Mouse (Mus musculus): ENCODE results near the gene Uvrag. TPM values are rescaled to one million over a fixed set of nuclear protein-coding genes. Genes with fewer than 3 reads are reported as not detected.

The Uvrag gene
- total RNA-seq, 2 experiments from 2014 or later = 10.5 to 15.6 TPM

DNA sequence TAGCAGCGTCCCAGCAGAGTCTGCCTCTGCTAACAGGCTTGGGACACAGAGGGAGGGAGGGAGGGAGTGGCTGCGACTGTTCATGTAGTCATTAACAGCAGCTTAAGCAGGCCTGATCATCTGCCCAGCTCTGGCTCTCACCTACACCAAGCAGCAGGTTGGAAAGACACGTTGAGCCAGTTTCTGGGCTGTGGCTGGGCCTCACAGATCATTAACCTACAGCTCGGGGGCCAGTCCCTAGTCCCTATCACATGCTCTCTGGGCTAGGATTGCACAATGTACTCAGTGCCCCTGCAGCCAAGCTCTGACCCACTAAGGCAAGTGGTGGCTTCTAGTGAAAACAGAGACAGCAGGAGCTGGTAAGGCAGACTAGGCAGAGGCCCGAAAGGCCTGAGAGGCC, 27.0 kb upstream of the Uvrag start:
- no peak for ATAC-seq (replicated peaks; ENCODE audit: low FRiP score, poor library complexity, severe bottlenecking)

DNA sequence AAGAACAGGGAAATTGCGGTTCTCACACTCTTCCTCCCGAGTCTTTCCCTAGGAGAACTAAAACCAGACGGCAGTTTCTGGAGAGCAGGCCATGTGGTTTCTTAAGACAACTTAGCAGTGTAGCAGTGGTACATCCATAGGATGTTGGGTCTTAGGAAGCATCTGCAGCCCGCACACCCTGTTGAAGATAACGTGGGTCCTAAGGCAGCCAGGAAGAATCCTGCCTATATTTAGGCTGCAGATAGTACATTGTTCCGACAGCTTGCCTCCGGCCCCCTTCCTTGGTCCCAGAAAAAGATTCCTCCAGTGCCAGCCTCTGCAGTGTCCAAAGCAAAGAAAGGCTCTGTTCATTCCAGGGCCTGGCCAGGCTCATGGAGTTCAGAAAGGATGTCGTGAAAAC, 25.2 kb upstream of the Uvrag start:
- no peak for ATAC-seq (replicated peaks; ENCODE audit: low FRiP score, poor library complexity, severe bottlenecking)

DNA sequence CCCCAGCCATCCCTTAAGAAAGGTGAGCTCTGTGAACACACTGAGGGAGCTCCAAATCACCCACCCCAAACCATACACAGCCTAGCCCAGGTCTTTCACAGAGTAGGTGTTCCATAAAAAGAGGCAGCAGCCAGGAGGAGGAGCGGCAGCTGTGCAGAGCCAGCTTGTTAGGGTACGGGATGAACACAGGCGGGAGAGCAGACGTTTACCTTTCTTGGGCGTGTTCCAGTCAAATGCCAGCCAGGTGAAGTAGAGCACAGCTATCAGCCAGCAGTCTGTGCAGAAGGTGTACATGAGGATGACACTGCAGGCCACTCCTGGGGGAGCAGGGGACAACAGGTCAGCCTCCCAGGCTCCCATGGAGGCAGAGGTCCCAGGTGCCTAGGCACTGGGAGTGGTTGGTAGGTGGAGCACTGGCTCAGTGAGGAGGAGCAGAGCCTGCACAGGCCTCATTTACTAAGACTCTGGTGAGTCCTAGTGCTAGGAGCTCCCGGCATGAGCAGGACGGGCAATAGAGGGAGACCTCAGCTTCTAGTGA, 24.0 kb upstream of the Uvrag start:
- ATAC-seq (replicated peaks; ENCODE audit: low FRiP score, poor library complexity, severe bottlenecking) = no peak

DNA sequence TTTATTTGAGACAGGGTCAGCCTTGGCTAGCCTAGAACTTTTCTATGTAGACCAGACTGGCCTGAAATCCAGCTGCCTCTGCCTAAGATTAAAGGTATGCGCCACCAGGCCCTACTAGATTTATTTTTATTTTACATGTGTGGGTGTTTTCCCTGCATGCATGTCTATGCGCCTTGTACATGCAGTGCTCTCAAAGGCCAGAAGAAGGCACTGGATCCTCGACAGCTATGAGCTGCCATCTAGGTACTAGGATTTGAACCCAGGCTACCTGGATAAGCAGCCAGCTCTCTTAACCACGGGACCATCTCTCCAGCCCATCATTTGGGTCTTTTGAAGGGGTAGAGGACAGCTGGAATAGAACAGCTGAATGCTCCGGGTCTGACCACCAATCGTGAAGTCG, 21.5 kb upstream of the Uvrag start:
- no peak for ATAC-seq (replicated peaks; ENCODE audit: low FRiP score, poor library complexity, severe bottlenecking)

DNA sequence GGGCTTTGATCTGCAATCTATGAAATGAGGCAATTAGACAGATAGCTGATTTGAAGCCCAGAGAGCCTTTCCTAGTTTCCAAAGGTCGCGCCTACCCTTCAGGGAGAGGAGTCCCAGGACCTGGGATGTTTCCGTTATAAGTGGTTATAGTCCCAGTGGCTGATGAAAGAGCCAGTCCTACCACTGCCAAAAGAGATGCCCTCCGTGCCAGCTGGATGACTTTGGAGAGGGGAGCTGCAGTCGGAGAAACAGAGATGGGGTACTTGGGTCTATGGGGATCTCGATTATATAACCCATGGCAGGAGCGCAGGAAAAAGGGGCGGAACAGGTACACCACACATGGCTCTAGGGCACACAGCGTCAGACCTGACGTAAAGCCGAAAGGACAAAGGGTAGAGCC, 21.0 kb upstream of the Uvrag start:
- no peak for ATAC-seq (replicated peaks; ENCODE audit: low FRiP score, poor library complexity, severe bottlenecking)

DNA sequence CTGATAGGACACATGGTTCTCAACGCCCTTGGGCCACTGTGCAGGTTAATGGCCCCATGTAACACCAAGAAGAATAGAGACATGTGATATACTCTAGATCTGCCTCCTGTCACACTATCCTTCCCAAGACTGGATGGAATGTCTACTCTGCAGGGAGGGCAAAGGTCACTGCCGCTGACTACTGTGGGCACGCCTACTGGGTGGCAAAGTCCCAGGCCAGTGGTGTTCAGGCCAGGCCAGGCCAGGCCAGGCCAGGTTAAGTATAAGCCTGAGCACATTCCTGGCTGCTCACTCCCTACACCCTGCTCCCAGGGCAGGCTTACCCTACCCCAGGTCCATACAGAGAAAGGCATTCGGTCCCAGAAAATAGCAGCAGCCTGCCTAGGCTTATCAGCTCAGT, 20.6 kb upstream of the Uvrag start:
- ATAC-seq (replicated peaks; ENCODE audit: low FRiP score, poor library complexity, severe bottlenecking) = no peak

DNA sequence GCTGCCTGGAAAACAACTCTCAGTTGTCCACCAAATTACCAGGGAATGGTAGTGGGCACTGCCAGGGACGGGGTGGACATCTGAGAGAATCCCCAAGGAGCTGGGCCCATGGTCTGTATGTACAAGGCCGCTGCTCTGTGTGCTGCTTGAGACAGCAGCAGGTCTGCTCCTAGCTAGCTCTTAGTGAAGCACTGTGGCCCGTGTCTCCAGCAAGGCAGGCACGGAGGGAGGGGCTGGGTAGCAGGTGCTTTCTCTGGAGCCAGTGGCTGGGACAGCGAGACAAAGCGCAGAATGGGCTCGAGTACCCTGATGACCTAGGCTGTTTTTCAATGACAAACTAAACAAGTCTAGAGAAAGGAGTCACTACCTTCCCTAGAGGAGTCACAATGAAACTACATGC, 20.1 kb upstream of the Uvrag start:
- ATAC-seq (replicated peaks; ENCODE audit: low FRiP score, poor library complexity, severe bottlenecking) = no peak

DNA sequence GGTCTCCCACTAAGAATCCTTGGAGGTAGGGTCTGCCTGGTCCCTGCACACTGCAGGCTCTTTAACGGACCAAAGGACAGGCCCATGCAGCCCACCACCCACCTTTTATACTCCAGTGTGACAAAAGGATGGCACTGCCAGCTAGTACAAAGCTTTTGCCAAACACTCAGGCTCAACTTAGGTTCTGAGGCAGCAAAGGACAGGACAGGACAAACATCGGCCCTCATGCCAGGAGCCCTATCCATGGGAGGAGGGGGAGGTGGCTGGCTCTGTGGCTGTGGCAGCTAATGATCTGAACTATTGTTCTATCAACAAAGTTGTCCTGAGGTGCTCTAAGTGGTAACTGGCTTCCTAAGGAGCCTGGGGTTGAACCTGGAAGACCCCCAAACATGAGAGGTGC, 18.5 kb upstream of the Uvrag start:
- no peak for ATAC-seq (replicated peaks; ENCODE audit: low FRiP score, poor library complexity, severe bottlenecking)

DNA sequence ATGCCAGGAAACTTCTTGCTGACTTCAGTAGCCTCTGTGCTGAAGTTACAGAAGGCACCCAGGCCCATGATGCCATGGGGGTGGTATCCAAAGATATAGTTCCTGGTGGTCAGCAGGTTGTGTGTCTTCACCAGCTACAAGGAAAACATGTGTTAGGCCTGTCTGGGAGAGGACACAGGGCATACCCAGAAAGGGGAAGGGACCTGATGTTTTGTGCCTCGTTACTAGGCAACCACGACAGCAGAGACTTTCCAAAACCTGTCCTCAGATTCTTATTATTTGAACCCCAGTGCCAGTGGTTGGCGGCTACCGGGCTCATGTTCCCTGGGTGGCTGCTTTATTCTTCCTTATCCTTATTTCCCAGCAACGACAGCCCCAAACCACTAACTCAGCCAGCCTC, 18.0 kb upstream of the Uvrag start:
- ATAC-seq (replicated peaks; ENCODE audit: low FRiP score, poor library complexity, severe bottlenecking) = no peak

DNA sequence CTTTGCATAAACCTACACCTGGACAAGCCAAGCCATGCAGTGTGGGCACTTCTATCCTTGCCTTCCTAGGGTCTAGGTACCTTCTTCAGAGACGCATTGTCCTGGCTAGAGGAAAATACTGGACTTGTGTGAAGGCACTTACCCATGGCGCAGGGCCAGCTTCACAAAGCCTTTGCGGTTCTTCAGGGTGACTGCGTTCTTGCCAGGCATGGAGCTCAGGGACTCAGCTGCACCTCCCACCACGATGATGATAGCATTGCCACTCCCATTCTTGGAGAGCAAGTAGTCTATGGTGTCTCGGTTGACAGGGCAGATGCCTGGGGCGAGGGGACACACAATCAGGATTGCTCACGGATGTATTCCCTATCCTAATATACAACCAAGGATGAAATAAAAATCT, 17.1 kb upstream of the Uvrag start:
- ATAC-seq (replicated peaks; ENCODE audit: low FRiP score, poor library complexity, severe bottlenecking) = no peak

DNA sequence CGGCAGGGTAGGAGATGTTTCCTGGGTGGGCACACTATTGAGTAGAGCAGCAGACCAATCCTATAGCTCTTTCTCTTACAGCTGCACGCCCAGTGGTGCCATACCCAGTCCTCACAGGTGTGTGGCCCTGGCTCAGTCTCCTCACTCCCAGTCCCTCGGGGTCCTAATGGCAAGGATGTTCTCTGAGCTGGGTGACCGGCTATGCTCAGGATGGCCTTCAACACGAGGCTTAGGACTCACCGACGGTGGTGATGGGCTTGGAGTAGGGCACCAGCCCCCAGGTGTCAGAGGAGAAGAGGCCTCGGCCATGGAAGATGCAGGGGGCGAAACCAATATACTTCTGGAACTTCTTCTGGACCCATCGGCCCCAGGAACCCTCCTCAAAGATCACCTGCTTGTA, 15.8 kb upstream of the Uvrag start:
- no peak for ATAC-seq (replicated peaks; ENCODE audit: low FRiP score, poor library complexity, severe bottlenecking)

DNA sequence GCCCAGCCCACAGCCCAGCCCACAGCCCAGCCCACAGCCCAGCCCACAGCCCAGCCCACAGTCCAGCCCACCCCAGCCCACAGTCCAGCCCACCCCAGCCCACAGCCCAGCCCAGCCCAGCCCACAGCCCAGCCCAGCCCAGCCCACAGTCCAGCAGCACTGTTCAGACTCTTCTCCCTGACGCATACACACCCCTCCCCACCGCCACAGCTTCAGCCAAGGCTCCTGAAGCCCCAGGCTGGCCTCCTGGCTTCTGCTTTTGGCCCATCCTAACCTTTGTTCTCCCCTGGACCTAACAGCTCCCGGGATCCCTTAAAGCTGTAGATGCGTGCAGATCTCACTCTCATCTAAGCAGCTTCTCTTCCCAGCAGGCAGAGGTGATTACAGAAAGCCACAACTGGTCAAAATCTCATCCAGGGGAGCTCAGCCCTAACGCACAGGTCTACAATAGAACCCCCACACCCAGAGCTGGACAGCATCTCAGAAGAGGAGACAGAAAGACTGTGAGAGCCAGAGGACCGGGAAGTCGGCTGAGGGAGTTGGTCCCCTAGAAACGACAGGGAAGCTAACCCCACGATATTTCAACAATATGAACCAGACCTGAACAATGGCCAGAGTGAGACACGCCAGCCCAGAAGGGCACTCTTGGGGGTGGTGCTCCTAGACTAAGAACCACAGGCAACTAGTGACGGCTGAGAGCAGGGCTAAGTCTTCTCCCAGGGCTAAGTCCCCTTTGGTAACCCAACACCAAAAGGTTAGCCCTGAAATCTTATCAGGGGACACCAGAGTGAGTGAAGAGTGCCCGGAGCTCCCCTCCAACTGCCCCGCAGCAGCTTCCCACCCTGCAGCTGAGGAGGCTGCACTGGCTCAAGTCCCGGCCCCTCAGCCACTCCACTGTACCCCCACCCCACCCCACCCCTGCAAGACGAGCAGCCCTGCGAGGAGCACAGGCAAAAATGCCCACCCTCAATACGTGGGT, 14.7 kb upstream of the Uvrag start:
- no peak for ATAC-seq (replicated peaks; ENCODE audit: low FRiP score, poor library complexity, severe bottlenecking)

DNA sequence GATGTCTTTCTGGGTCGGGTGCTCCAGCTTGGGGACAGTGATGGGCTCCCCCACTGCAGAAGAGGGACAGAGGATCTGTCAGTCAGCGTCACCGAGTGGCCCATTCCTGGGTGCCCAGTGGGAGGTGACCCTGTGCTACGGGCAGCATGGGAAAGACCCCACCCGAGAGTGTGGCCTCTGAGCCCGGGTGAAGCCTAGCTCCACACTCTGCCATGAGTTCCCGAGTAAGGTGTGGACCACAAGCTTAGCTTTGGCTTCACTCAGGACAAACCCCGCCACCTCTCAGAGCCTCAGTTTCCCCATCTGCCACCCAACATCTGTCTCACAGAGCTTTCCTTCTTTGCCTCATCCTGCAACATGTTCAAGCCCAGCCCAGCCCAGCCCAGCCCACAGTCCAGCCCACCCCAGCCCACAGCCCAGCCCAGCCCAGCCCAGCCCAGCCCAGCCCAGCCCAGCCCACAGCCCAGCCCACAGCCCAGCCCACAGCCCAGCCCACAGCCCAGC, 13.8 kb upstream of the Uvrag start:
- ATAC-seq (replicated peaks; ENCODE audit: low FRiP score, poor library complexity, severe bottlenecking) = no peak

DNA sequence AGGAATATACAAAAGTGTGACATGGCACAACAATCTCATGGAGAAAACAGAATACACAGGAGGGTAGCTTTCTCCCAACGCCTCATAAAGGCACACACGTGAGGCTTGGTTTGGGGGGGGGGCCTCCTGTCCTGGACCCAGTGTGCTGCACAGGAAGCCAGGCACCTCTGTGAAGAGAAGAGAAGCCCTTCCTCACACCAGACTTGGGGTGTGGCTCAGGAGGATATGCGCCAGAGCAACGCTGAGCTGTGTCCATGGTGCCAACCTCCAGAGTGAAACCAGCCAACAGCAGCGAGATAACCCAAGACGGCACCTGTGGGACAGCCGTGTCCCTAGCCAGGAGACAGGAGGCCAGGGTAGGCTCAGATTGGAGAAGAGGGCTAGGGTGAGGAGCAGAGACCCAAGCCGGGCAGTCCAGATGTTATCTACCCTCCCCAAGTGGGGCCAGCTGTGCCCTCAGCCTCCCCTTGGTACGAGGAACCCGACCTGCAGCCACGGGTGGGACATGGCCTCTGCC, 12.8 kb upstream of the Uvrag start:
- no peak for ATAC-seq (replicated peaks; ENCODE audit: low FRiP score, poor library complexity, severe bottlenecking)

DNA sequence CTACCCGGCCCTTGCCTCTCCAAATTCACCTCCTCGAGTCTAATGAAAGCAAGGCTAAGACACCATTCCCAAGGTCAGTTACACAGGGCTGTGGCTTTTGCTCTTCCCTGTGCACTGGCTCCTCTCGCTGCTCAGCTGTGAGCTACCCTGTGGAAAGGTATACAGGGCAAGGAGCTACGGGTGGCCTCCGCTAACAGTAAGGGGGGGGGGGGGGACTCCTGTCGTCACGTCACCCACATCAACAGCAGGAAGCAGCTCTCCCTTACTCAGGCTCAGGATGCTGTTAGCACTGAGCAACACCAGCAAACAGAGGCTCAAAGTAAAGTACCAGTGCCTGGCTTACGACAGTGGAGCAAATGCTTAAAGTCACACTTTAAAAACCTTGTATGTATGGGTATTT, 11.8 kb upstream of the Uvrag start:
- ATAC-seq (replicated peaks; ENCODE audit: low FRiP score, poor library complexity, severe bottlenecking) = no peak

DNA sequence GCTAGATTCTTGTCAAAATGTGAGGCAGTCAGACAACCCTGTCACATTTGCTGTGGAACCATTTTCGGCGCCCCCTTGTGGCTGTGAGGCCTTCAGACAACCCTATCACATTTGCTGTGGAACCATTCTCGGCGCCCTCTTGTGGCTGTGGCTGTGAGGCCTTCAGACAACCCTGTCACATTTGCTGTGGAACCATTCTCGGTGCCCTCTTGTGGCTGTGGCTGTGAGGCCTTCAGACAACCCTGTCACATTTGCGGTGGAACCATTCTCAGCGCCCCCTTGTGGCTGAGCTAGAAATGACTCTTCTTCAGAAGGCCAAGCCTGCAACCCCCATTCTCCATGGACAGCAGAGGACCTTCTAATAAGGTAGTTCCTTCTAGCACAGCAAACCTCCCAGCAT, 10.4 kb upstream of the Uvrag start:
- peak; percentile 95 for ATAC-seq (replicated peaks; ENCODE audit: low FRiP score, poor library complexity, severe bottlenecking)

DNA sequence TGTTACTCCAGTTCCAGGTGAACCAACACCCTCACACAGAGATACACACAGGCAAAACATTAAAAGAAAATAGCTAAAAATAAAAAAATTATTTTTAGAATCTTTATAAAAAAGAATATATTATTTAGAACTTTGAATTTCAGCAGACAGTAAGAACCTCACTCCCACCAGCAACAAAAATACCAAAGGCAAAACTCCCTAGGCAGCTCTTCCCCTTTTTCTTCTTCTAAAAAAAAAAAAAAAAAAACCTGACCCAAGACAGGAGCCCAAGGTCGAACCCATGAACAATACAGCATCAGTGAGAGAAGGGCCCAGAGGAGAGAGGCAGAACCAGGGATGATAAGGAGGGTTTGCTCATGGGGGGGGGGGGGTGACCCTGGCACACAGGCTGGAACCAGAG, 8.1 kb upstream of the Uvrag start:
- no peak for ATAC-seq (replicated peaks; ENCODE audit: low FRiP score, poor library complexity, severe bottlenecking)

DNA sequence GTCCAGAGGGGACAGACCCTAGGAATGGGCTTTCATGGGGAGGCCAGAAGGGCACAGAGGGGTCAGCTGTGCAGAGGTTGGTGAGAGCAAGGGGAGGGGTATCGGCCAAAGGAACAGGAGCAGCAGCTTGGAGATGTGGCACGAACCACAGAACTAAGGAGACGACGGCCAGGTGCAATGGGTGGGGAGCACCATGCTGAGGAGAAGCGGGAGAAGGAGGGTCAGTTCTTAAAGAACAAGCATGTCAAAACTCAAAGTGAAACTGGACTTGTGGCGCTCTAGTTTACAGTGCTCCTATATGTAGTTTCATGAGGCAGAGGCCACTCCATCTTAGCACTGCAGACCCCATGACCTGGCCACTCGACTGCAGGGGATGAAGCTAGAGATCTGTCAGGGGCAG, 6.6 kb upstream of the Uvrag start:
- no peak for ATAC-seq (replicated peaks; ENCODE audit: low FRiP score, poor library complexity, severe bottlenecking)

DNA sequence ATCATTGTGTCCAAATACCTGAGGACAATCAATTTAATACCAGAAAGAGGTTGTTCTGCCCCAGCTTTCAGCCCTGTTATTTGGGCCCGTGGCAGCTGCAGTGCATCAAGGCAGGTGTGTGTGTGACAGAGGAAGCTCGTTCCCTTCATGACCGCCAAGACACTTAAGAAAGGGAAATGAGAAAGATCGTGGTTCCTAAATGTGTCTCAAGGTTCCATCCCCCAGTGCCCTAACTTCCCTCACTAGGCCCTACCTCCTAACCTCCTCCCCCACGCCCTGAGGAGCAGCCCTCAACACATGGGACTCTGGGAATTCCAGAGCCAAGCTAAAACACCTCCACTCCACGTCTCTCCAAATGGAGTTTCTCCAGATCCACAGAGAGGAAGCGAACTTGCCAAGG, 6.0 kb upstream of the Uvrag start:
- ATAC-seq (replicated peaks; ENCODE audit: low FRiP score, poor library complexity, severe bottlenecking) = no peak

DNA sequence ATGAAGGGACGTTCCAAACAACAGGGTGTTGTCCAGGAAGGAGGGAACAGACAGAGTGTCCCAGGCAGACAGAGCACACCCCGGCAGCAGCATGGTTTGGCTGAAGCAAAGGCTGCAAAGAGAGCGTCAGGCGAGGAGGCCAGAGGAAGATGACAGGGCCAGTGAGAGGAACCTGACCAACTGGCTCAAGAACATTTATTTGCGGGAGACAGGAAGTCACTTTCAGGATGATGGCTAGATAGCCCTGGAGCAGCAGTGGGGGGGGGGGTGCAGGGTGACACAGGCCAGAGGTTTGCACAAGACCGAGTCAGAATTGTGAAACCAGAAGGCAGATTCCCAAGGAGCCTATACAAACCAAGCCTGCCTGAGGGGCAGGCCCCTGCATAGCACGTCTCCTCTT, 5.1 kb upstream of the Uvrag start:
- ATAC-seq (replicated peaks; ENCODE audit: low FRiP score, poor library complexity, severe bottlenecking) = no peak

DNA sequence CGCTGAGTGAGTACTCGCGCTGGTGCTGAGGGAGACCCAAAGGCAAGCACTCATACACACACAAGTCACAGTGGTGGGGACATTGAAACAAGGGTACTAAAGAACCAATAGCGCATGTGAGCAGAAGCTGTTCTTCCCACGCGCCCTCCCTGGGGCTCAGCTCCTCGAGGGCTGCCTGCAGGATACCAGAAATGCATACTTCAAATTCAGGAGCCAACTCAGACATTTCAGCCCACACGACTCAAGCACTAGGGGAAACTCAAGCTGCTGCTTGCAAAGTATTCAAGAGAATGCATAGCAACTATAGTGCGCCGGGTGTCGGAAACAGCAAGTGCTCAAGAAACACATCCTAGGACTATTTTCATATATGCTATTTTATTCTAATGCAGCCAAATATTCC, 3.7 kb upstream of the Uvrag start:
- no peak for ATAC-seq (replicated peaks; ENCODE audit: low FRiP score, poor library complexity, severe bottlenecking)

Measured in erythroid progenitor cell, adult 5-6 weeks (primary cell).